7 mouse cellular contexts compared by ENCODE assay signal in the genomic region with DNA sequence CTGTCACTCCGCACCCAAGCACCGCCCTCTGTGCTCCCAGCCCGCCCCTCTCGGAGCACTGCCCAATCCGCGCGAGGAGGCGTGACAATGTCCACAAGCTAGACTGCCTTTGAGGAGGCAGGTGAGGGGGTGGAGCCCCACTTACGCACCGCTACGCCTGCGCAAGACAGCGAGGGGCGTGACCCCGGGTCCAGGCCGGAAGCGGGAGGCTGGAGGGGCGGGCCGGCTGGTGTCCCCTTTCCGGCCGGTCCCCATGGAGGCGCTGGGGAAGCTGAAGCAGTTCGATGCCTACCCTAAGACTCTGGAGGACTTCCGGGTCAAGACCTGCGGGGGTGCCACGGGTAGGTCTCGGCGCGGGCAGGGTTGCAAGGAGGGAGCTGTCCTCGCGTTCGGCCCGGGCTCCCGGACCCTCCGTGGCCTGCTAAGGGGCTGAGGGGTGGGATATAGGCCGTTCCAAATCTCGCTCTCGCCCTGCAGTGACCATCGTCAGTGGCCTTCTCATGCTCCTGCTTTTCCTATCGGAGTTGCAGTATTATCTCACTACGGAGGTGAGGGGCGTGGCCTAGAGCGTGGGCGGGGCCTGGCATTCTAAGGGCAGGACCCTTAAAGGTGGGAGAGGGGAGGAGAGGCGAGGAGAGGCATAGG. TPM values are rescaled to one million over a fixed set of nuclear protein-coding genes. Genes with fewer than 3 reads are reported as not detected.
DNase-seq lines count a peak whose midpoint lies in the region; ATAC-seq lines count a peak whose summit lies in the region.

A gene (minus strand): TSS at position 90 of the 645 bp plus-strand sequence.
A gene (plus strand): TSS at position 158 of the 645 bp plus-strand sequence.

- H3K9ac ChIP-seq in embryonic facial prominence, embryonic 12.5 days, result peak within 1 kb of the TSS; percentile 74
- H3K9ac ChIP-seq in limb, embryonic 11.5 days (ENCODE audit: low read length), result peak within 1 kb of the TSS; percentile 67
- H3K9ac ChIP-seq in midbrain, embryonic 14.5 days (replicated peaks; ENCODE audit: low read length), result peak within 1 kb of the TSS; percentile 87

- peak; percentile 99 for DNase-seq in adrenal gland, postnatal 25 days
- DNase-seq in heart, adult 11 months, result peak; percentile 100
- peak; percentile 99 for DNase-seq in kidney, adult 18-20 months
- peak; percentile 98 for DNase-seq in limb, embryonic 11.5 days (ENCODE audit: low spot score)
- peak; percentile 99 for DNase-seq in midbrain, embryonic 14.5 days
- DNase-seq in spleen, adult 18-20 months, result peak; percentile 98

- peaks cover 31% of the 10 kb centered on the region for H3K36me3 ChIP-seq in embryonic facial prominence, embryonic 12.5 days
- H3K36me3 ChIP-seq in limb, embryonic 11.5 days (ENCODE audit: control insufficient read depth, insufficient read depth, low read length), result peaks cover 21% of the 10 kb centered on the region
- H3K36me3 ChIP-seq in midbrain, embryonic 14.5 days (ENCODE audit: control insufficient read depth, insufficient read depth, low read length), result peaks cover 32% of the 10 kb centered on the region

- ATAC-seq in embryonic facial prominence, embryonic 12.5 days (ENCODE audit: insufficient number of reproducible peaks, insufficient read depth, low FRiP score, low TSS enrichment), result peak; percentile 99
- peak; percentile 99 for ATAC-seq in limb, embryonic 11.5 days (ENCODE audit: insufficient number of reproducible peaks, low FRiP score, low TSS enrichment, low read depth)
- ATAC-seq in midbrain, embryonic 14.5 days (ENCODE audit: low FRiP score, low TSS enrichment), result peak; percentile 99

- under 1% methylated on average over 45 of the region's 45 CpGs for WGBS in embryonic facial prominence, embryonic 12.5 days
- under 1% methylated on average over 45 of the region's 45 CpGs for WGBS in limb, embryonic 11.5 days
- WGBS in midbrain, embryonic 14.5 days, result under 1% methylated on average over 45 of the region's 45 CpGs

- peak within 1 kb of the TSS; percentile 52 for H3K4me2 ChIP-seq in embryonic facial prominence, embryonic 12.5 days (replicated peaks)
- H3K4me2 ChIP-seq in limb, embryonic 11.5 days (ENCODE audit: low read depth, severe bottlenecking), result peak within 1 kb of the TSS; percentile 77
- peak within 1 kb of the TSS; percentile 73 for H3K4me2 ChIP-seq in midbrain, embryonic 14.5 days (ENCODE audit: low read length)

- no peaks in the 10 kb centered on the region for H3K9me3 ChIP-seq in embryonic facial prominence, embryonic 12.5 days
- peaks cover 2% of the 10 kb centered on the region; the same call in 1 of the 2 replicates for H3K9me3 ChIP-seq in limb, embryonic 11.5 days (ENCODE audit: control insufficient read depth, low read length)
- H3K9me3 ChIP-seq in midbrain, embryonic 14.5 days (ENCODE audit: control insufficient read depth, low read length), result no peaks in the 10 kb centered on the region

- H3K4me1 ChIP-seq in embryonic facial prominence, embryonic 12.5 days, result peaks cover 6% of the 10 kb centered on the region
- peaks cover 2% of the 10 kb centered on the region; the same call in 1 of the 2 replicates for H3K4me1 ChIP-seq in limb, embryonic 11.5 days (ENCODE audit: control insufficient read depth, insufficient read depth, low read length)
- peaks cover 6% of the 10 kb centered on the region for H3K4me1 ChIP-seq in midbrain, embryonic 14.5 days (ENCODE audit: control insufficient read depth, insufficient read depth, low read length)

- H3K4me3 ChIP-seq in embryonic facial prominence, embryonic 12.5 days, result peak within 1 kb of the TSS; percentile 72
- H3K4me3 ChIP-seq in limb, embryonic 11.5 days (ENCODE audit: low read depth, low read length), result peak within 1 kb of the TSS; percentile 66
- peak within 1 kb of the TSS; percentile 87 for H3K4me3 ChIP-seq in midbrain, embryonic 14.5 days (replicated peaks; ENCODE audit: low read depth, low read length)

- H3K27me3 ChIP-seq in embryonic facial prominence, embryonic 12.5 days, result no peaks in the 10 kb centered on the region
- no peaks in the 10 kb centered on the region for H3K27me3 ChIP-seq in limb, embryonic 11.5 days (ENCODE audit: control insufficient read depth, insufficient read depth, low read length)
- no peaks in the 10 kb centered on the region for H3K27me3 ChIP-seq in midbrain, embryonic 14.5 days (ENCODE audit: control insufficient read depth, insufficient read depth, low read length)

- H3K27ac ChIP-seq in embryonic facial prominence, embryonic 12.5 days, result peak within 1 kb of the TSS; percentile 51
- H3K27ac ChIP-seq in limb, embryonic 11.5 days (replicated peaks; ENCODE audit: low read depth, low read length), result peak within 1 kb of the TSS; percentile 16
- peak within 1 kb of the TSS; percentile 78 for H3K27ac ChIP-seq in midbrain, embryonic 14.5 days (replicated peaks; ENCODE audit: low read depth, low read length)

RNA-seq across cellular contexts. Expression of the first gene that starts in this region (rescaled TPM):
- 4.0 and 4.3 TPM in 2 replicates for total RNA-seq in adrenal gland, postnatal 25 days (2021)
- 2.0 and 2.3 TPM in 2 replicates for polyA plus RNA-seq in embryonic facial prominence, embryonic 12.5 days (2016; fragmentation: Nextera tagmentation; extraction: Ambion mirVana)
- polyA plus RNA-seq in limb, embryonic 11.5 days (2014; fragmentation: Nextera tagmentation; extraction: Ambion mirVana), result 1.6 and 3.1 TPM in 2 replicates
- polyA plus RNA-seq in midbrain, embryonic 14.5 days (2014; fragmentation: Nextera tagmentation; extraction: Ambion mirVana), result 1.5 and 1.7 TPM in 2 replicates

RNA-seq across cellular contexts. Expression of the second gene that starts in this region (rescaled TPM):
- total RNA-seq in adrenal gland, postnatal 25 days (2021), result 242 and 246 TPM in 2 replicates
- 199 and 220 TPM in 2 replicates for polyA plus RNA-seq in embryonic facial prominence, embryonic 12.5 days (2016; fragmentation: Nextera tagmentation; extraction: Ambion mirVana)
- polyA plus RNA-seq in limb, embryonic 11.5 days (2014; fragmentation: Nextera tagmentation; extraction: Ambion mirVana), result 178 and 188 TPM in 2 replicates
- polyA plus RNA-seq in midbrain, embryonic 14.5 days (2014; fragmentation: Nextera tagmentation; extraction: Ambion mirVana), result 379 and 435 TPM in 2 replicates

Comparison
In these comparisons a context has a peak if more than half of its experiments do, and no peak if none do; other contexts are left out.
1. Peak in every context shown above with its lines: DNase-seq, ATAC-seq, H3K4me3 ChIP-seq and H3K27ac ChIP-seq.
2. H3K27ac ChIP-seq: peak in every context shown above with its lines; median percentile 78 in midbrain, embryonic 14.5 days; 51 in embryonic facial prominence, embryonic 12.5 days; 16 in limb, embryonic 11.5 days.